Mouse (Mus musculus) small intestine, adult 2 months (tissue): Measurements from ENCODE around the gene 1810049J17Rik.

Source experiments
- CTCF ChIP-seq: fragments of 200-500 bp; IDR thresholded peaks from 2 replicates; pipeline ENCODE4 v1.5.1; 2012; ENCODE audit warnings: low read depth, mild to moderate bottlenecking, control low read depth, inconsistent platforms, low read length, moderate library complexity, mixed read lengths; ENCODE audit not compliant: insufficient replicate concordance, insufficient read length; ENCODE audit errors: extremely low read depth
- POLR2A ChIP-seq: fragments of 200-500 bp; IDR thresholded peaks from 2 replicates; pipeline ENCODE4 v1.6.1; 2012; ENCODE audit warnings: low read depth, mild to moderate bottlenecking, control low read depth, inconsistent platforms, low read length, moderate library complexity

GRCm38 (mm10) chr15:12330892-12331291, 9.2 kb upstream of the 1810049J17Rik start:
- TF ChIP-seq CTCF (no peak), POLR2A (no peak)
